ENCODE assay signal across 7 mouse cellular contexts in the genomic region with DNA sequence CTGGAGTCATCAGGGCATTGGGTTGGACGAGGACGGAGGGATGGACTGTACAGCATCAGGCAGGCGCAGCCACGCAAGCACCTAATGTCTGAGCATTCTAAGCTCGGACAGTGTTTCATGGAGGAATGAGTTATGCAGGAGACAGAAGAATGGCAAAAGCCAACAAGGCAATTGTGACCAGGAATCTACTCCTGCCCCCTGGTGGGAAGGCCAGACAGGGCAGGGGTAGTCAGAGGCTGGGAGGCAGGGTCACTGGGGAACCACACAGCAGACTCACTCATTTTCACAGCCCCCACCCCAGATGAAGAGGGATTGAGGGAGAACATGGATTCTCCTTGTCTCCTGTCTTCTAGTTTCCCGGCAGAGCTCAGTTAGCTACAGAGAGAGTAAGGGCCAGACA. TPM values are rescaled to one million over a fixed set of nuclear protein-coding genes. Genes with fewer than 3 reads are reported as not detected.
A peak's percentile ranks its signal among the peaks of the same experiment; 100 is the strongest.
DNase-seq lines count a peak whose midpoint lies in the region; ATAC-seq and TF ChIP-seq lines count a peak whose summit lies in the region.

No protein-coding gene starts in this region.

- no peak overlapping the region for H3K27ac ChIP-seq in liver, adult 2 months (replicated peaks; ENCODE audit: insufficient read depth, low read depth, low read length)
- H3K27ac ChIP-seq in liver, embryonic 11.5 days (ENCODE audit: low read depth, low read length), result no peak overlapping the region
- no peak overlapping the region for H3K27ac ChIP-seq in bone marrow, adult 2 months (ENCODE audit: control insufficient read depth, insufficient read depth, low read depth, low read length, poor library complexity)

- no peak overlapping the region for H3K9ac ChIP-seq in liver, adult 2 months (ENCODE audit: low read depth, low read length)
- no peak overlapping the region for H3K9ac ChIP-seq in liver, embryonic 11.5 days (ENCODE audit: low read depth, low read length)

- WGBS in liver, adult 2 months, result 83% methylated on average over 6 of the region's 6 CpGs
- 68% methylated on average over 6 of the region's 6 CpGs for WGBS in liver, embryonic 11.5 days
- 58% methylated on average over 6 of the region's 6 CpGs for WGBS in bone marrow, adult 2 months

- TF ChIP-seq CTCF in liver, adult 2 months (IDR thresholded peaks at IDR 0.05; ENCODE audit: low read depth, low read length), result peak; percentile 73
- TF ChIP-seq CTCF in bone marrow, adult 2 months (IDR thresholded peaks at IDR 0.05; ENCODE audit: control insufficient read depth, insufficient read depth, low read length), result peak; percentile 84

- H3K36me3 ChIP-seq in liver, adult 2 months (ENCODE audit: control insufficient read depth, insufficient read depth, low read length), result no peaks in the 10 kb centered on the region
- no peaks in the 10 kb centered on the region for H3K36me3 ChIP-seq in liver, embryonic 11.5 days (ENCODE audit: control insufficient read depth, insufficient read depth, low read length)

- ATAC-seq in liver, embryonic 11.5 days (replicated peaks; ENCODE audit: low FRiP score), result no peak

- H3K4me2 ChIP-seq in liver, embryonic 11.5 days, result no peak overlapping the region

- DNase-seq in liver, adult 2 months (ENCODE audit: extremely low read depth, low read depth, low spot score), result no peak
- DNase-seq in liver, embryonic 11.5 days (ENCODE audit: low spot score), result no peak
- DNase-seq in lung, adult 18-20 months, result peak; percentile 51 to 61
- DNase-seq in thymus, postnatal 10 days (ENCODE audit: low spot score in 2 of 2), result peak; percentile 53 to 77
- DNase-seq in layer of hippocampus, postnatal 36 days, result no peak
- no peak for DNase-seq in urinary bladder, adult 18-20 months (ENCODE audit: low spot score in 2 of 2)

- H3K4me1 ChIP-seq in liver, adult 2 months (ENCODE audit: control insufficient read depth, insufficient read depth, low read length), result peaks cover 2% of the 10 kb centered on the region
- H3K4me1 ChIP-seq in liver, embryonic 11.5 days (replicated peaks; ENCODE audit: control insufficient read depth, insufficient read depth, low read length), result peaks cover 8% of the 10 kb centered on the region; the same call in 1 of the 2 replicates
- no peaks in the 10 kb centered on the region; the same call in 1 of the 2 replicates for H3K4me1 ChIP-seq in bone marrow, adult 2 months (ENCODE audit: control insufficient read depth, insufficient read depth, low read length)

- H3K27me3 ChIP-seq in liver, adult 2 months (ENCODE audit: control insufficient read depth, insufficient read depth, low read length), result no peaks in the 10 kb centered on the region
- H3K27me3 ChIP-seq in liver, embryonic 11.5 days (replicated peaks; ENCODE audit: control insufficient read depth, insufficient read depth, low read length), result no peaks in the 10 kb centered on the region

- no peaks in the 10 kb centered on the region for H3K79me2 ChIP-seq in liver, adult 2 months (ENCODE audit: control insufficient read depth, insufficient read depth, low read length)

- H3K4me3 ChIP-seq in liver, adult 2 months (ENCODE audit: insufficient read depth, low read depth, low read length), result no peak overlapping the region
- H3K4me3 ChIP-seq in liver, embryonic 11.5 days (ENCODE audit: low read depth, low read length), result no peak overlapping the region
- H3K4me3 ChIP-seq in bone marrow, adult 2 months (replicated peaks; ENCODE audit: control insufficient read depth, low read depth, low read length), result no peak overlapping the region

- TF ChIP-seq POLR2A in liver, adult 2 months (IDR thresholded peaks at IDR 0.05; ENCODE audit: extremely low read depth, insufficient read depth, low read length), result no peak
- TF ChIP-seq POLR2A in bone marrow, adult 2 months (IDR thresholded peaks at IDR 0.05; ENCODE audit: borderline replicate concordance, control insufficient read depth, low read depth, low read length), result no peak

- H3K9me3 ChIP-seq in liver, embryonic 11.5 days (ENCODE audit: control insufficient read depth, low read length), result no peaks in the 10 kb centered on the region

RNA-seq across cellular contexts. Expression of a gene that starts 4.7 kb away (rescaled TPM):
- 1.4 and 2.2 TPM in 2 replicates for total RNA-seq in liver, adult 2 months (2014; rRNA removed)
- 2.0 and 2.1 TPM in 2 replicates for polyA plus RNA-seq in liver, adult 2 months (2012; rRNA removed)
- 1.1 and 1.6 TPM in 2 replicates for polyA plus RNA-seq in liver, embryonic 11.5 days (2014; fragmentation: Nextera tagmentation; extraction: Ambion mirVana)
- 3.4 and 12.1 TPM in 2 replicates for polyA plus RNA-seq in bone marrow, adult 2 months (2011; ENCODE audit: insufficient read depth, insufficient read length, low replicate concordance, missing spikeins)
- total RNA-seq in layer of hippocampus, postnatal 36 days (2021), result 1 to 10 TPM; 3.2 to 4.3 TPM

RNA-seq across cellular contexts. Expression of a gene that starts 53.7 kb away (rescaled TPM):
- not detected in 2 replicates for total RNA-seq in liver, adult 2 months (2014; rRNA removed)
- polyA plus RNA-seq in liver, adult 2 months (2012; rRNA removed), result not detected in 2 replicates
- not detected in 2 replicates for polyA plus RNA-seq in liver, embryonic 11.5 days (2014; fragmentation: Nextera tagmentation; extraction: Ambion mirVana)
- polyA plus RNA-seq in bone marrow, adult 2 months (2011; ENCODE audit: insufficient read depth, insufficient read length, low replicate concordance, missing spikeins), result not detected in 2 replicates
- total RNA-seq in layer of hippocampus, postnatal 36 days (2021), result 1 to 10 TPM in 1 of 2 experiments, under 1 TPM in 1; 0.72 to 1.6 TPM

Comparison
In these comparisons a context has a peak if more than half of its experiments do, and no peak if none do; other contexts are left out.
1. DNase-seq: peak in lung, adult 18-20 months (2 of 2) and thymus, postnatal 10 days (2 of 2); none in liver, adult 2 months (single experiment), liver, embryonic 11.5 days (single experiment), layer of hippocampus, postnatal 36 days (0 of 2) and urinary bladder, adult 18-20 months (0 of 2).